Mouse (Mus musculus): Measurements from ENCODE around the gene Tac2. TPM values are rescaled to one million over a fixed set of nuclear protein-coding genes. Genes with fewer than 3 reads are reported as not detected.
"Not testable (repeated sequence)": the region's sequence is repeated elsewhere in the genome, so short reads cannot be mapped to it uniquely, and the experiment has no call there.

Tac2 gene
- polyA plus RNA-seq, 1 experiment from 2014 or later, result 0.56 TPM

DNA sequence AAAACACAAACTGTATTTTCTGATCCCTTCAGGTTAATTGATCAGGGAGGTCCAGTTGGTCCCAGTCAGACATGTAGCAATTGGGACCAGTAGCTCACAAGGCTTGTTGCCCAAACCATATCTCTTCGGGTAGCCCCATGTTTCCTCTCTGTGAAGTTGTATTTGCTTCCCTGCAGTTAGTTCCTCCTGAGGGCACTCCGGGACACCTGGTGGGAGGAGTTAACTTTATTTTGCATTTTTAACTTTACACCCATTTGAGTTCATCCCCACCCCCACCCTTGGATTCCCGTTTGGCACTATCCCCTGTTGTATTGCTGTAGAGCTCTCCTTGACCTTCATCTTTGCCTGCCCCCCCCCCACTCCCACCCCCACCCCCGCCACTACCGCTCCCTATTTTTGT is 21.6 kb downstream of the Tac2 start:
- no peak overlapping the region for H3K4me2 ChIP-seq
- H3K36me3 ChIP-seq, result peaks cover 57% of the 10 kb centered on the region
- no peaks in the 10 kb centered on the region for H3K9me3 ChIP-seq (replicated peaks)
- 79% methylated on average over 5 of the region's 5 CpGs for WGBS
- no peak overlapping the region for H3K4me3 ChIP-seq (replicated peaks)
- no peak for ATAC-seq (ENCODE audit: low FRiP score)
- H3K27ac ChIP-seq (replicated peaks), result no peak overlapping the region
- no peak overlapping the region for H3K9ac ChIP-seq (replicated peaks)
- H3K27me3 ChIP-seq (replicated peaks), result no peaks in the 10 kb centered on the region
- peaks cover 16% of the 10 kb centered on the region for H3K4me1 ChIP-seq

DNA sequence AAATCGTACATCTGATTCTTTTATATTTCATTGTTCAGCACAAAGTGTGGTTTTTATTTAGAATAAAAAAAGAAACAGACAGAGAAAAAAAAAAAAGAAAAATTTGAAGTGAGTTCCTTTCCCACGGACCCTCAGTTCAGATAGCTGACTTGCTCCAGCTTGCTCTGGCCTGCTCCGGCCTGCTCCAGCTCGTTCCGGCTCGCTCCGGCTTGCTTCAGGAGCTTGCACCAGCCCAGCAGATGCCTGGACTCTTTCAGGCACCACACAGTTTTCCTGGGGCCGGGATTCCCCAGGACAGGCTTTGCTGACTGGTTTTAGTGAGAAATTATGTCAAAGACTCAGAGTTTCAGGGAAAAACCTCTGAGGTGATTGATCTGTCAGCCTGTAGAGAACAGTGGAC is 23.0 kb downstream of the Tac2 start:
- Histone ChIP-seq H3K36me3 (peaks cover 48% of the 10 kb centered on the region), H3K4me3 (replicated peaks) (no peak overlapping the region), H3K4me2 (no peak overlapping the region), H3K27ac (replicated peaks) (no peak overlapping the region), H3K9ac (replicated peaks) (no peak overlapping the region), H3K27me3 (replicated peaks) (no peaks in the 10 kb centered on the region), H3K9me3 (replicated peaks) (no peaks in the 10 kb centered on the region), H3K4me1 (peaks cover 12% of the 10 kb centered on the region)
- no peak for ATAC-seq (ENCODE audit: low FRiP score)
- WGBS, result 96% methylated on average over 8 of the region's 8 CpGs

DNA sequence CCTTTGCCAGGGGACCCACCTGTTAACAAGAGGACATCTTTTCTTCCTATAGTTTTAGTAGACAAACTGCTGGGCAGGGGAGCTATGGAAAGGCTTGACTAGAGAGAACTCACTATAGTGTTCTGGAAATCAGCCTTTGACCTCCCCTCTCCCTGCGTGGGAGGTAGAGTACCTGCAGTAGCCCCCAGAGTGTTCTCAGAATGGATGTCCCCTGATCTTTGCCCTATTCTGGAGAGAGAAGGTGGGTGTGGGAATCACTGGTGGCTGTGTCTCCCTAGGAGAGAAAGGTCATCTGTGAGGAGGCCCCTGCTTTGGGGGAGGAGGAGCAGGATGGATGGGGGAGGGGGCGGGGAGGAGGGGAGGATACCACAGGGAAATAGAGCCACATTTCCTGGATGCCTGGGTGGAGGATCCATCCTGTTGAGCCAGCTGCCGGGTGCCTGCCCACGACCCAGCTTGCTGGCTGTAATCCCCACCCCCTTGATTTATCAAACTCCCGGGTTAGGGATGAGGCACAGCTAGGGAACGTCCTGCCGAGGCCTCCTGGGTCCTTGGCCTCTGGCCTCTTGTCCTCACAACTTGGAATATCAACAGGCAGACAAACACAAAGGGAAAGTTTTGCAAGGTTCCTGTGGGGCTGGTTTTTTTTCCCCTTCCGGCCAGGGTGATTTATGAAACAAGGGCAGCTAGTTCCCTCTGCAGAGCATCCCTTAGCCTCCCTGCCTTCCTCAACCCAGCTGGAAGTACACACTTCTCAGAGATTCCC is 24.8 kb downstream of the Tac2 start:
- WGBS, result 8% methylated on average over 8 of the region's 8 CpGs
- Histone ChIP-seq H3K4me3 (replicated peaks) (no peak overlapping the region), H3K27me3 (replicated peaks) (no peaks in the 10 kb centered on the region), H3K4me2 (peak overlapping the region; percentile 46), H3K9me3 (replicated peaks) (no peaks in the 10 kb centered on the region), H3K36me3 (peaks cover 30% of the 10 kb centered on the region), H3K9ac (replicated peaks) (no peak overlapping the region; the same call in 1 of the 2 replicates), H3K4me1 (peaks cover 12% of the 10 kb centered on the region), H3K27ac (replicated peaks) (no peak overlapping the region)
- ATAC-seq (ENCODE audit: low FRiP score), result no peak

DNA sequence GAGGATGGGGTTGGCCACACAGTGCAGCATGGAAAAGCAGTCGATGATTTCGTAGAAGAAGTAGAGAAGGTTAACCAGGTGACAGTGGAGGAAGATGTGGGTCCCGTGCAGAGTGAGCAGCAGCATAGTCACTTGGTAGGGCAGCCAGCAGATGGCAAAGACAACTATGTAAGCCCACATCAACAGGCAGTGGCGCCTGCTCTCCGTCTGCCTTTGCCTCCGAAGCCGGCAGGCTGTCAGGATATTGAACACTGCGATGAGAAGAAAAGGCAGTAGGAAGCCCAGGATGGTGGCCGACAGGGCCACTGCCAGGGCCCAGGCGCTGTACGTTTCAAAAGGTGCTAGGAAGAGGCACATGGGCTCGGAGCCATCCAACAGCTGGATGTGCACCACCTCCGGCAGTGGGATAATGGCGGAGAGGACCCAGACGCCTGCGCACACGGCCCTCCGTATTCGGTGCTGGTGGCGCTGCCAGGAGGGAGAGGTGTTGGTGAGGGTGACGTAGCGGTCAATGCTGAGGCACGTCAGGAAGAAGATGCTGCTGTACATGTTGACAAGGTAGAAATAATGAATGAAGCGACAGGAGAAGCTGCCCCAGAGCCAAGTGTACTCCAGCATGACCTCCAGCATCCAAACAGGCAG is 26.0 kb downstream of the Tac2 start:
- Histone ChIP-seq H3K9ac (replicated peaks) (0 out of 2 replicates have a peak overlapping the region, but pooled peaks have one; percentile 24), H3K9me3 (replicated peaks) (no peaks in the 10 kb centered on the region), H3K36me3 (peaks cover 19% of the 10 kb centered on the region), H3K4me1 (peaks cover 12% of the 10 kb centered on the region), H3K27me3 (replicated peaks) (no peaks in the 10 kb centered on the region), H3K4me3 (replicated peaks) (peak overlapping the region; percentile 21), H3K4me2 (peak overlapping the region; percentile 46), H3K27ac (replicated peaks) (peak overlapping the region; percentile 13; the same call in 1 of the 2 replicates)
- WGBS, result 58% methylated on average over 24 of the region's 24 CpGs
- peak; percentile 21; the same call in 1 of the 2 replicates for ATAC-seq (ENCODE audit: low FRiP score)

DNA sequence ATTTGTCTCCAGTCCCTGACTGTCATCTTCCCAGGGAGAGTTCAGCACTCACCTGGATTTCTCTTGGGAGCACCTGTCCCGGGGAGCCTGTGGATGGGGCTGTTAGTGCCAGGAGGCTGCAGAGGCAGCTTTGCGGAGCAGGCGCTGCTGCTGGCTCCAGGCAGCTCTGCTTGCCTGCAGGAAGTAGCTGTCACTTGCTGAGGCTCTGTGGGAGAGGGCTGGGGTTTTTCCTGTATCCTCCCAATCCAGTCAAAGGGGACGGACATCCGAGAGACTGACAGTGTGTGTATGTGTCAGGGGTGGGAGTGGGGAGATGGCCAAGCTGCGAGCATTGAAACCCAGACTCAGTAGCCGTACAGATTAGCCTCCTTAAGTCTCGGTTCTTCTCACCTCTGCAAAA is 27.3 kb downstream of the Tac2 start, which contains the start of gene Gpr182:
Gene Gpr182, minus strand, starts transcription at position 185 of the 400 bp plus-strand sequence.
- WGBS, result 70% methylated on average over 8 of the region's 8 CpGs
- Histone ChIP-seq H3K4me1 (peaks cover 12% of the 10 kb centered on the region), H3K9ac (replicated peaks) (no peak within 1 kb of the TSS), H3K27ac (replicated peaks) (no peak within 1 kb of the TSS), H3K9me3 (replicated peaks) (no peaks in the 10 kb centered on the region), H3K4me2 (peak within 1 kb of the TSS; percentile 46), H3K27me3 (replicated peaks) (no peaks in the 10 kb centered on the region), H3K4me3 (replicated peaks) (no peak within 1 kb of the TSS), H3K36me3 (peaks cover 14% of the 10 kb centered on the region)
- no peak for ATAC-seq (ENCODE audit: low FRiP score)

DNA sequence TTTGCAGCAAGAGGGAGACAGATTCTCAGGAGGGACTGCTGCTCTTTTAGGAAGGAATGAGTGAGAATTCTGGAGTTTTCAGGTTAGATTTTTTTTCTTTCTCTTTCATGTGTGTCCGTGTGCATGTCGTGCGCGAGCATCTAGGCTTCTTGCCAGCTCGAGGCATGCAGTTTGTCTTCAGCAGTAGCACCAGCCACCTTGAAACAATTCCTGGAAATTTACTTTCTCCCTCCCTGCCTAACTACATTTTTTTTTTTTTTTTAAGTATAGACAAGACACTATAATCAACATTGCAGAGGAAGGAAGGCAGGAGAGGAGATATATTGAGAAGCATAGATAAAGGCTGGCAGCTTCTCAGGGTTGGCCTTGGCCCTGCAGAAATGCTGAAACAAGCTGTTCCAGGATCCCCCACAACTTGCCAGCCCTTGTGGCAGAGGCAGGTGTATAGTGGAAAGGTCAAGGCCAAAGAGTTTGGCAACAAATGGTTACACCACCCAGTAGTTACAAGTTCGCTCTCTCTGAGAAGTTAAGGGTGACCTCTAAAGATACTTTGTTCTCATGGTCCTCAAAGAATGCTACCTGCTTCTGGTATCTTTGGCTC is 30.4 kb downstream of the Tac2 start:
- H3K4me3 ChIP-seq (replicated peaks), result no peak overlapping the region
- ATAC-seq (ENCODE audit: low FRiP score), result no peak
- WGBS, result 82% methylated on average over 6 of the region's 6 CpGs

DNA sequence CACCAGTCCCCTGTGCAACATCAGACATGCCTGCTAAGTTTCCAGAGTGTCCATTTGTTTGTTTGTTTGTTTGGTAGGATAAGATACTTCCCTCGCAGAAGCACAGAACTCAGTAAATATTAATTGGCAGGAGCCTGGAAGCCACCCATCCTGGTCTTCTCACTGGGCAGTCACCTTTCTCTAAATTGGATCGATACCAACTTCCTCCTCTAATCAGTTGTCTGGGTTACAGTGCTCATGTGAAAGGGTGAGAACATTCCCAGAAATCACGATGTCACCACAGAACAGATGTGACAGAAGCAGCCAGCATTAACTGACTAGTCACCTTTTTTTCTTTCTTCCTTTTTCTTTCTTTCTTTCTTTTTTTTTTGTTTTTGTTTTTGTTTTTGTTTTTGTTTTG is 31.0 kb downstream of the Tac2 start:
- ATAC-seq (ENCODE audit: low FRiP score), result no peak
- no peaks in the 10 kb centered on the region for H3K4me1 ChIP-seq
- no peaks in the 10 kb centered on the region for H3K36me3 ChIP-seq
- H3K9ac ChIP-seq (replicated peaks), result no peak overlapping the region
- no peak overlapping the region for H3K4me3 ChIP-seq (replicated peaks)
- H3K9me3 ChIP-seq (replicated peaks), result no peaks in the 10 kb centered on the region
- no peak overlapping the region for H3K27ac ChIP-seq (replicated peaks)
- H3K27me3 ChIP-seq (replicated peaks), result no peaks in the 10 kb centered on the region
- WGBS, result 73% methylated on average over 3 of the region's 3 CpGs
- H3K4me2 ChIP-seq, result no peak overlapping the region

More for the DNA sequence above, 30.4 kb downstream of the Tac2 start:
- Histone ChIP-seq H3K9me3 (replicated peaks) (no peaks in the 10 kb centered on the region), H3K36me3 (no peaks in the 10 kb centered on the region), H3K4me1 (peaks cover 4% of the 10 kb centered on the region), H3K9ac (replicated peaks) (no peak overlapping the region), H3K27ac (replicated peaks) (no peak overlapping the region), H3K27me3 (replicated peaks) (no peaks in the 10 kb centered on the region), H3K4me2 (no peak overlapping the region)

DNA sequence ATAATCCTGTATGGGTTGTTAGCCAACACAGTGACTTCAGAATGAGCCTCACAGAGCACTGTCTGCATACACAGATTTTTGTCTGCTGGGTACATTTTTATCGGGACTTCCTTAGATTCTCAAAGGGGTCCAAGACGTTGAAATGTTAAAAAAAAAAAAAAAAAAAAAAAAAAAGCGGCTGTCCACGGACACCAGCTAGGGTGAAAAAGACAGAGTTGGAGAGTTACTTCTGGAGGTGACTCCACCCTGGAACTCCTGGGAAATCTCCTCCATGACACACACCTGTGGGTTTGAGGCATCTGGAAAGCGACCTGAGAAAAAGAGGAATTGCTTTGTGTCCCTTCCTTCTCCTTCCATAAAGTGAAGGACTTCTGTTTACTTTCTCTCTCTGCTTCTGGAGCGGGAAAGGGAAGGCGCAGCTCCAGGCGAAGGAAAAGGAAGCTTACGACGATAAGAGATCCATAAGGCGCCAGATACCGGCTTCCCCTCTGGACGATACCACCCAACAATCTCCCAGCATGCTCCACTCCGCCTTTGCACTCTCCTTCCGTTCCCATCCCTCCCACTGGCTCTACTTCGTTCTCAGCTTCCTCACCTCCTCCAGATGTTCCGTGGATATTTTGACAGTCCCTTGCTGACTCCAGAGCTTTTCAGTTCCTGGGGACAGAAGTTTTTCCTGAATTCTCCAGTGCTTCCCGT is 31.6 kb downstream of the Tac2 start:
- no peaks in the 10 kb centered on the region for H3K27me3 ChIP-seq (replicated peaks)
- peak overlapping the region; percentile 34 for H3K4me2 ChIP-seq
- no peak for ATAC-seq (ENCODE audit: low FRiP score)
- H3K9ac ChIP-seq (replicated peaks), result no peak overlapping the region
- WGBS, result 57% methylated on average over 17 of the region's 18 CpGs
- no peaks in the 10 kb centered on the region for H3K36me3 ChIP-seq
- no peaks in the 10 kb centered on the region for H3K9me3 ChIP-seq (replicated peaks)
- no peak overlapping the region for H3K4me3 ChIP-seq (replicated peaks)
- no peaks in the 10 kb centered on the region for H3K4me1 ChIP-seq
- no peak overlapping the region for H3K27ac ChIP-seq (replicated peaks)

DNA sequence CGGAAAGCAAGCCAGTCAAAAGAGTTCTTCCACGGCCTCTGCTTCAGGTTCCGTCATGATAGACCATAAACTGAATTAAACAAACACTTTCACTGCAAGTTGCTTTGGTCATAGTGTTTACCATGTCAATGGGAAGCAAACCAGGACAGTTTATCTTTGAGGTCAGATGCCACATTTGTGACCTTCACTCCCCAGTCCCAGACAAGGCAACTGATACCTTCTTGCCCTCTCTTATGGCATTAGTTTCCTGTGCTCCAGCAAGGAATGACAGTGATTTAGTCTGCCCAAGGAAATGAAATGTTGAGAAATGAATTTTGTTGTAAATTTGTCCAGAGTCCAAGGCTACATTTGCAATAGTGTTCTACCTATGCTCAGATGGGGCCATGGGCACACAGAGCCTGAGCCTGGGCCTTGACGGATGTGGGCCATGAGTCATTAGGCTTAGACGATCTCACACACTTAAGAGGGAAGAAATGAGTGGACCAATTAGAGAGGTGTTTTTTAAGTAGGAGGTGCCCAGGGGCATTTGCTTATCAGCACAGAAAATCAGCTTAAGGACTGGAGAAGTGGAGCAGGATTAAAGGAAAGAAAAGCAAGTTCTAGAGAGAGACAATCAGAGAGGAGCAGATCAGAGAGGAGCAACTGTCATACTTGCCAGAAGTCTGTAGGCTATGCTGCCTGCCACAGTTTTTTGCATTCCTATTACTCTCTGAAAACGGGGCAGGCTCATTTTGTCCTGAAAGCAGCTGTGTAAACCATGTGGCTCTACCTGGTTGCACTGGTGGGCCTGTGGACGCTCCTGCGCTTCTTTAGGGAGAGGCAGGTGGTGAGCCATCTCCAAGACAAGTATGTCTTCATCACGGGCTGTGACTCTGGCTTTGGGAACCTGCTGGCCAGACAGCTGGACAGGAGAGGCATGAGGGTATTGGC is 35.2 kb downstream of the Tac2 start, which contains the start of the genes Rdh1 and Rdh16f1:
Gene Rdh1, plus strand, starts transcription at position 541 of the 930 bp plus-strand sequence.
Gene Rdh16f1, plus strand, starts transcription at position 607 of the 930 bp plus-strand sequence.
- ATAC-seq (ENCODE audit: low FRiP score), result no peak
- no peaks in the 10 kb centered on the region for H3K36me3 ChIP-seq
- H3K27ac ChIP-seq (replicated peaks), result no peak within 1 kb of the TSS
- H3K9me3 ChIP-seq (replicated peaks), result no peaks in the 10 kb centered on the region
- H3K4me2 ChIP-seq, result no peak within 1 kb of the TSS
- H3K27me3 ChIP-seq (replicated peaks), result no peaks in the 10 kb centered on the region
- no peaks in the 10 kb centered on the region for H3K4me1 ChIP-seq
- no peak within 1 kb of the TSS for H3K9ac ChIP-seq (replicated peaks)
- H3K4me3 ChIP-seq (replicated peaks), result no peak within 1 kb of the TSS
- 77% methylated on average over 9 of the region's 9 CpGs for WGBS

DNA sequence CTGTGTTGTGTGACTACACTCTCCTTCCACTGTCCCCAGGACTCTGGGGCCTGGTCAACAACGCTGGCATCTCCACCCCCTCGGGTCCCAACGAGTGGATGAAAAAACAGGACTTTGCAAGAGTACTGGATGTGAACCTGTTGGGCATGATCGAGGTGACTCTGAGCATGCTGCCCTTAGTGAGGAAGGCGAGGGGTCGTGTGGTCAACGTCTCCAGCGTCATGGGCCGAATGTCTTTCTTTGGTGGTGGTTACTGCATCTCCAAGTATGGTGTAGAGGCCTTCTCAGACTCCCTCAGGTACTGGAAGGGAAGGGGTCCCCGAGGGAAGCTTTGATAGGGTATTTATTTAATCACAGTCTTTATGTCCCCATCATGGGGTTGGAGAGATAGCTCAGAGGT is 38.6 kb downstream of the Tac2 start:
- not testable (repeated sequence) for H3K36me3 ChIP-seq; H3K27ac ChIP-seq (replicated peaks); H3K4me1 ChIP-seq; ATAC-seq (ENCODE audit: low FRiP score); H3K27me3 ChIP-seq (replicated peaks); H3K9ac ChIP-seq (replicated peaks); H3K9me3 ChIP-seq (replicated peaks); H3K4me2 ChIP-seq; H3K4me3 ChIP-seq (replicated peaks)
- WGBS, result 89% methylated on average over 10 of the region's 10 CpGs

Data from neural tube, embryonic 15.5 days (tissue).